Mouse (Mus musculus) MEL (cell line): Measurements from ENCODE around the gene Mfsd2b.

Source experiments
- CTCF ChIP-seq, 3 experiments: IDR thresholded peaks in 2 of 3; conservative IDR thresholded peaks in 1 of 3; 2 replicates each; pipeline ENCODE4 v1.5.1; 2011 to 2012; ENCODE audit warnings: low read length in 3 of 3, low read depth in 2 of 3, mild to moderate bottlenecking in 2 of 3, improper control_type of control experiment in 1 of 3, inconsistent platforms in 1 of 3, mixed read lengths in 1 of 3, moderate library complexity in 1 of 3; ENCODE audit not compliant: control insufficient read depth in 1 of 3, insufficient read depth in 1 of 3, poor library complexity in 1 of 3, severe bottlenecking in 1 of 3
- EP300 ChIP-seq, 2 experiments: IDR thresholded peaks; 2 replicates each; pipeline ENCODE4 v1.6.1; 2011; ENCODE audit warnings: improper control_type of control experiment in 2 of 2, low read length in 2 of 2, low read depth in 1 of 2, mild to moderate bottlenecking in 1 of 2
- GATA1 ChIP-seq: IDR thresholded peaks from 2 replicates; pipeline ENCODE4 v1.6.1; 2011; ENCODE audit warnings: low read depth, low read length, improper control_type of control experiment
- MAX ChIP-seq: IDR thresholded peaks from 2 replicates; pipeline ENCODE4 v1.6.1; 2011; ENCODE audit warnings: low read length, improper control_type of control experiment
- POLR2A ChIP-seq, 2 experiments: IDR thresholded peaks; 2 replicates each; pipeline ENCODE4 v1.6.1; 2011 to 2012; ENCODE audit warnings: low read length in 2 of 2, mild to moderate bottlenecking in 2 of 2, control low read depth in 1 of 2, improper control_type of control experiment in 1 of 2, low read depth in 1 of 2, moderate library complexity in 1 of 2; ENCODE audit not compliant: control insufficient read depth in 1 of 2, insufficient read depth in 1 of 2, poor library complexity in 1 of 2
- SIN3A ChIP-seq: IDR thresholded peaks from 2 replicates; pipeline ENCODE4 v1.6.1; 2012; ENCODE audit warnings: low read length, improper control_type of control experiment, inconsistent platforms
- SMC3 ChIP-seq: IDR thresholded peaks from 2 replicates; pipeline ENCODE4 v1.6.1; 2011; ENCODE audit warnings: low read depth, low read length, improper control_type of control experiment
- TBP ChIP-seq: IDR thresholded peaks from 2 replicates; pipeline ENCODE4 v1.8.0; 2011; ENCODE audit warnings: low read depth, low read length, improper control_type of control experiment
- USF1 ChIP-seq: IDR thresholded peaks from 2 replicates; pipeline ENCODE4 v1.6.1; 2014; ENCODE audit warnings: low read depth, mild to moderate bottlenecking, inconsistent platforms, low read length, improper control_type of control experiment, moderate library complexity
- USF2 ChIP-seq, 2 experiments: IDR thresholded peaks; 2 replicates each; pipeline ENCODE4 v1.6.1; 2011 to 2012; ENCODE audit warnings: improper control_type of control experiment in 2 of 2, low read length in 2 of 2, borderline replicate concordance in 1 of 2, inconsistent platforms in 1 of 2, low read depth in 1 of 2, mild to moderate bottlenecking in 1 of 2; ENCODE audit not compliant: insufficient read depth in 1 of 2
- ZNF384 ChIP-seq: IDR thresholded peaks from 2 replicates; pipeline ENCODE4 v1.6.1; 2012; ENCODE audit warnings: low read depth, mild to moderate bottlenecking, inconsistent platforms, low read length, improper control_type of control experiment

DNA sequence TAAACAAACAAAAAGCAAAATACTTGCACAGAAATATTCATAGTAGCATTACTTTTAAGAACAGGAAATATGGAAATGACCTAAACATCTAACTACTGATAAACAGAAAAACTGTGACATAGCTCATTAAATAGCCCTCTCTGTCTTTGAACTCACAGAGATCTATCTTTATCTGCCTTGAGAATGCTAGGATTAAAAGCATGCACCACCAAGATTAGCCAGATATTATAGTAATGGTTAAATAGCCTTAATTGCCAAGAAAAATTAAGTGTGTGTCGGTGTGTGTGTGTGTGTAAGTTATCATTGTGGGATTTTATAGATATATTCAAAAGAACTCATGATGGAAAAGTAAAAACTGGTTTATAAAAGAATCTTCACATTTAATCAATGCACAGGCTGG lies 15.7 kb upstream of the Mfsd2b start:
- TF ChIP-seq CTCF (IDR thresholded peaks at IDR 0.05 in 2 of 3, conservative IDR thresholded peaks at IDR 0.05 in 1 of 3; ENCODE audit: control insufficient read depth in 1 of 3, insufficient read depth in 1 of 3, low read depth in 2 of 3, low read length in 3 of 3, poor library complexity in 1 of 3, severe bottlenecking in 1 of 3) = no peak
- peak; percentile 46 for TF ChIP-seq GATA1
- no peak for TF ChIP-seq POLR2A (IDR thresholded peaks at IDR 0.05; ENCODE audit: control insufficient read depth in 1 of 2, insufficient read depth in 1 of 2, low read depth in 1 of 2, low read length in 2 of 2, poor library complexity in 1 of 2)
- TF ChIP-seq MAX = no peak
- TF ChIP-seq TBP = no peak
- no peak for TF ChIP-seq ZNF384
- no peak for TF ChIP-seq USF2 (IDR thresholded peaks at IDR 0.05; ENCODE audit: borderline replicate concordance in 1 of 2, insufficient read depth in 1 of 2, low read depth in 1 of 2, low read length in 2 of 2)
- no peak for TF ChIP-seq EP300 (IDR thresholded peaks at IDR 0.05; ENCODE audit: low read depth in 1 of 2, low read length in 2 of 2)
- TF ChIP-seq USF1 = no peak
- TF ChIP-seq SMC3 = no peak
- TF ChIP-seq SIN3A = no peak
